Mouse (Mus musculus): ENCODE results near the gene Ino80.

Ino80 gene

DNA sequence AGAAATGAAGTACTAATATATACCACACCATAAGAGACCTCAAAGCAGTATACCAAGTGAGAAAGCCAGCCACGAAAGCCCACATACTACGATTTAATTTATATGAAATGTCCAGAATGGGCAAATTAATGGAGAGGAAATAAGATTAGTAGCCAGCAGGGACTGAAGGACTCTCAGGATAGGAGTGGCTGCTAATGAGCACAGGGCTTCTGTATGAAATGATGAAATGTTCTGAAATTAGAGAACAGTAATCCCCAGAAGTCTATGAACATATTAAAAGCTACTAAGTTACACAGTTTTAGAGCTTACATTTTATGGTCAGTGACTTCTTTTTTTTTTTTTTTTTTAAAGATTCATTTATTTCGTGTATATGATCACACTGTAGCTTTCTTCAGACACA, 22.9 kb downstream of the Ino80 start:
- DNase-seq (ENCODE audit: low spot score): no peak

DNA sequence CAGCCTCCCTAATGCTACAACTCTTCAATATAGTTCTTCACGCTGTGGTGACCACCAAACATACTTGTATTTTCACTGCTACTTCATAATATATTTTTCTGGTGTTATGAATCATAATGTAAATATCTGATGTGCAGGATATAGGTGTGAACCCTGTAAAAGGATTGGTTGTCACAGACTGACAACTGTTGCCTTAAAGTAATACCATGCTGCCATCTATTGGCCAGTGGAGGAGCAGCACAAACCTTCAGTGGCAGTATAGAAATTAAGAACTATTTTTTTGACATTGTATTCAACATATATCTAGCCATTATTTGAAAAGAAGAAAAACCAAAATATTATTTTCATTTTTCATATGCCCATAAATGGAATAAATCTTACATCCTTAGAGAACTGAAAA, 40.5 kb downstream of the Ino80 start:
- DNase-seq (ENCODE audit: low spot score): peak; percentile 73

DNA sequence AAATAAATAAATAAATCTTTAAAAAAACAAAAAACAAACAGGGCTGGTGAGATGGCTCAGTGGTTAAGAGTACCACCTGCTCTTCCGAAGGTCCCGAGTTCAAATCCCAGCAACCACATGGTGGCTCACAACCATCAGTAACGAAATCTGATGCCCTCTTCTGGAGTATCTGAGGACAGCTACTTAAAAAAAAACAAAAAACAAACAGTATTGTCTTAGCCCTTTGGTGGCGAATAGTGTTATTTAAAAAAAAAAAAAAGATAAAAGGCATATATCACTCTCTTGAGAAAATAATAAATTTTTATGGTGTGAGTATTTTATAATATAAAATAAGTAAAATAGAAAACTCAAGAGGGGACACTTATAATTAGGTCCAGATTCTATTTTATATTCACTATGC, 41.0 kb downstream of the Ino80 start:
- no peak for DNase-seq (ENCODE audit: low spot score)

DNA sequence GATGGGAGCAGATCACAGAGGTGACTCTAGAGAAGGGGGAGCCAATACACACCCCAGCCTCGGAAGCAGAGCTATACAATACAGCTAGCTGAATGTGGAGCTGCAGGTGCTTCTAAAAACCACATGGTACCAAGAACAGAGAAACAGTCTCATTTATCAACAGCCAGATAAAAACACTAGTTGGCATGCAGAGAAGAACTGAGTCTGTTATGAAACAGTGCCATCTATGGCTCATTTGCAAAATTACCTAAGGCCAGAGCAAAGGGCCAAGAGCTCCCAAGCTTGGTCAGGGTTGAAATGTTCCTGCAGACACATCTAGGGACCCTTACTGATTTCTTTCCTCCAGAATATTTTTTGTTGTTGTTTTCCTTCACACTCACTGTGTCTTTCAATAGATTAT, 63.7 kb downstream of the Ino80 start:
- peak; percentile 56 for DNase-seq (ENCODE audit: low spot score)

DNA sequence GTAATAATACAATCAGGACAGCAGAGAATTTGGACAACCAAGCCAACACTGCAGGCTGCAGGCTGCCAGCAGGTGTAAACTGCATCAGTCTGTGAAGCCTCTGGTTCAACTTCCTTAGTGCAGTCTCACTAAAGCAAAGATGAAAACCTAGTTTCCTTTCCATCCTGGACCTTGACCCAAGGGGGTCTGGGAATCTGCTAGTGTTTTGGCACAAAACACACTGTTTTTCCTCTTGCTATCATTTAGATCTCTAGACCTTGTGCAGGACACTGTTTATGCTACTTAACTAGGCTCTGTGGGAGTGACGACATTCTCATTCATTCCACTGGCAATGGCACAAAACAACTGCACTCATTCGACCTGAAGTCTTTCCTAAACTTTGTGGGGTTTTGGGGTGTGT, 65.8 kb downstream of the Ino80 start:
- no peak for DNase-seq (ENCODE audit: low spot score)

DNA sequence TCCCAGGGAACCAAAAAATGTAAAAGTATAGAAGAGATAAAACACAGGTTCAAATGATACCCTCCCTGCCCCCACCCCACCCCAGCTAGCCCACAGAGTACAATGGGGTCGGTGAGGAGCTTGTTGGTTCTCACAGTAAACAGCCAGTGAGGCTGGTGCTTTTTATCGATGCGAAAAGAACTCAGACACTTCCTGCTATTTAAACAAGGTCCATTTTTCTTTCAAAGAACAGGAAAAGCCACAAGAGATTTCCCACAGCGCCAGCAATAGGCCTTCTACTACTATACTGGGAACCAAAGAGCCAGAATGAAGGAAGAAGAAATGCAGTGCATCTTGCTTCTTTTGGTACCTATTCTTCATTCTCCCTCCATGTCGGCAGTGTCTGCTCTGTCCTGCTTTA, 66.5 kb downstream of the Ino80 start:
- DNase-seq (ENCODE audit: low spot score): no peak

DNA sequence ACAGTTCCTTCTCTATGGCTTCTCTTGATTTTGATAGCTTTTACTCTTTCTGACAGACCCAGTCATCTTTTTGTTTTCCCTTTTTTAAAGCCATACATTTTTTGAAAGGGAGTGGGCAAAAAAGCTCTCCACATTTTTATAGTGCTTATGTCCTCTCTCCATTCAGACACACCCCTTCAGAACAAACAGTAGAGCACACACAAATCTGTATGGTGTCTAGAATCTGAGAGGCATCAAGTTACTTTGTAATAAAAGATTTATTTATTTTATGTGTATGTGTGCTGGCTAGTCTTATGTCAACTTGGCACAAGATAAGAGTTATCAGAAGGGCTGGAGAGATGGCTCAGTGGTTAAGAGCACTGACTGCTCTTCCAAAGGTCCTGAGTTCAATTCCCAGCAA, 68.8 kb downstream of the Ino80 start:
- DNase-seq (ENCODE audit: low spot score): no peak

DNA sequence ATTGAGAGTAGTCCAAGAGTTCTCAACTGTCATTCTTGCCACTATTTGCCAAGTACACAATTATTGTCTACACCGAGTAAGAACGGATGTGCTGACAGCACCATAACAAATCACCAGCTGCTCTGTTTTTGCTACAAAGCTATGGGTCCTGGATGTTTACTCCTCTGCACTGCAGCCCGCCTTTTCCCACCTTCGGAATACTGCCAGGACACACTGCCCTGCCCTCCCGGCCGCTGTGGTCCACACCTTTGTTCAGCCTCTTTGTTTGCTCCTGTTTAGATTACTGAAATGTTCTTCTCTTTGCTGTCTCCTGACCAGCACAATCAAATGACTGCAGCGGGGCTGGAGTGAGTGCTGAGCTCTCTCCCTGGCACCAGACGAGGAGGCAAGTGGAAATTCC, 69.2 kb downstream of the Ino80 start:
- DNase-seq (ENCODE audit: low spot score): no peak

DNA sequence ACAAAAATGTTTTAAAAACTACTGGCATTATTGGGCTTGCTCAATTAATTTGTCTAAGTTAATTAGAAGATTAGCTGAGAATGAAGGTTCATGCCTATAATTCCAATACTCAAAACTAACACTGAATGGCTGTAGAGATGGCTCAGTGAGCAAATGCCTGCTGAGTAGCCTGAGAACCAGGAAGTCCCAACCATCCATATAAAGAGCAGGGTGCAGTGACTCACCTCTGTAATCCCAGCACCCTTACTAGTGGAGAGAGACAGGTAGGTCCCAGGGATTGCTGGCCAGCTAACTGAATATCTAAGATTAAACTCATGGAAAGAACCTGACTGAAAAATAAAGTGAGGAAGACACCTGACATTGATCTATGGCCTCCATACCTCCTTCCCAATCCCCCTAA, 78.2 kb downstream of the Ino80 start:
- DNase-seq (ENCODE audit: low spot score): no peak

DNA sequence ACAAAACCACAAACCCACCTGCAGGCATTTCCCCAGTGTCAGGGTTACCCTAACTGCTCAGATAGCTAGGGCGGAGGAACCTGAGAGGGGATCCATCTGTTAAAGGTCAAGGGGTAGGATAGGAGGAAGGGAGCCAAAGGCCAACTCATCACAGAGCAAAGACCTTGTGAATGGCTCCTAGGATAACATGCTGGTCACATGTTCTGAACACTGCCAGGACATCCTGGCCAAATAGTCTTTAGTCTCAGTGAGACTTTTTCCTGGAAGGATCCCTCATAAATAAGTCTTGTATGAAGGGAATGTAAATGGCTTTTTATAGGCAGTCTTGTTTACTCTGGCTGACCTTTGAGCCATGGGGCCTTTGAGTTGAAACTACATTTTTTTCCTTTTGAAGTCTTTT, 78.8 kb downstream of the Ino80 start:
- DNase-seq (ENCODE audit: low spot score): no peak

DNA sequence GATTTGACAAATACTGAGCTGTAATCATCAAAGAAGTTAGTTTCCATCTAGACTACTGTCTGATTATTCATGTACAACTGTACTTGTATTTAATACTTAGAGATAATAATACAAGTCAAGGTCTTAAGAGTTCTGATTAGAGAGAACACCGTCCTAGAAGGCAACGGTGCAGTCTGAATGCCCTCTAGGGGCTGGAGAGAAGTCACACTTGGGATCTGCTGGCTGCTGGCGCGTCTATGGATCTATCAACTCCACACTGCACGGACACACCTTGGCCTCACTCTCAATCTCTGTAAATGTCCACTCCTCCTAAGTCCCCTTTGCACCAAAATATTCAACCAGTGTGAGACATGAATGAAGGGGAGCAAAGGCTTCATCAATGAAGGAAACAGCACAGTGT, 79.2 kb downstream of the Ino80 start:
- no peak for DNase-seq (ENCODE audit: low spot score)

DNA sequence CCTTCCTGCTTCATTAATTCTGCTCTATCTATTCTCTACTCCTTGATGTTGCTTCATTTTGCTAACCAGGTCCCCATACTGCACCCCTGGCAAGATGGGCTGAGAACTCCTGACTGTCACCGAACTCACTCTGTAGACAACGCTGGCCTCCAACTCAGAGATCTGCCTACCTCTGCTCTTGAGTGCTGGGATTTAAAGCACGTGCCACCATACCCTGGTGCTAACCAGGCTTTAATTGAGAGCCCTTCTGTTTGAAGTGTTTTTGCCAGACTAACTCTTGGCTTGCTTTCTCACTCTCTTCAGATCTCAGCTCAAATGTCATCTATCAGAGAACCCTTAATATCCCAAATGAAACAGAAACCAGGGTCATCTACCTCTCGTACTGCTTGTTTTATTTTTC, 87.5 kb downstream of the Ino80 start:
- no peak for DNase-seq (ENCODE audit: low spot score)

DNA sequence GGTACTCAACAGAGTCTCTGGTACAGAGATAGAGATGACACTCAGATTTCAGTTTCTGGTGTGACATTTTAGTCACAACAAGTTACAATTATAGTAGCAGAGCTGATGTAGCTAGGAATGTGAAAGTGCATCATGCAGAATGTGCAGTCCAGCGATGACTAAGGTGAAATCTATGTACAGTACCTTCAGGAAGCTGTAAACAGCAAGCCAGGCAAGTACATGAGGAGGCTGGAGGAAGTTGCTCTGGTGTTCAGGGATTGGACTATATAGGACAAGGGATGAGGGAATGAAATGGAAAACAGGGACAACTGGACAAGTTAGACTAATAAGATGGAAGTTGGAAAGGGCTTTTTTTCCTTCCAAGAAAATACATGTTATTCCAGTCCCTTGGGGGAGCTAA, 89.2 kb downstream of the Ino80 start:
- no peak for DNase-seq (ENCODE audit: low spot score)

DNA sequence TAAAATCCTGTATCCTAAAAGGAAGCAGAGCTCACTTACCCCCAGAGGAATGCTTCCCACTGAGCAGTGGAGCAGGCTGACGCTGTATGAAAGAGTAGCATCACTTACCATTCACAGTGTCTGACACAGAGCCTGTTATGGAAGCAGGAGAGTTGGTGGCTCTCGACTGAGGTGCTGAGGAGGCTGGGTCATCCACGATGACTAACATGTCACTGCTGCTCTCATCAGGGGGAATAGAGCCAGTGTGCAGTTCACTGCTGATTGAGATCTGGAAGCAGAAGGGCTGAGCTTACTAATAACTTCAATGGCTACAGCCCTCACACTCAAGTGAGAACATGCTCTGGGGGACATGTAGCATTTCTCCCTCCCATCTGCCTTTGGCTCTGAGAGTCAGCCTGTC, 98.0 kb downstream of the Ino80 start:
- DNase-seq (ENCODE audit: low spot score): no peak

DNA sequence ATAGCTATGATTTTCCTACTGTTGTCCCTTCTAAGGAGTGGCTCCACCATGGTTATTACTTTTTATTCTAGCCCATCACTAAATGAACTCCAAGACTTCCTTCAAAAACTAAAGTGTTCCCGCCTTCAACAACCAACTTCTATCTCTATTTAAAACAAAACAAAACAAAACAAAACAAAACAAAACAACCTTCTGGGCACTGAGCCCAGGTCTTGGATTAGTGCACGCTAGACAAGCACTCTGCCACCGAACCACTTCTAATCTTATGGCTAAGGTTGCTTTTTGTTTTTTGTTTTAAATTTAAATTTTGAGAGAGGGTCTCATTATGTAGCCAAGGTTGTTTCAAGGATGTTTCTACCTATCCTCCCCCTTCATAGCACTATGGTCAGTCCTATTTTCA, 99.7 kb downstream of the Ino80 start:
- no peak for DNase-seq (ENCODE audit: low spot score)

DNA sequence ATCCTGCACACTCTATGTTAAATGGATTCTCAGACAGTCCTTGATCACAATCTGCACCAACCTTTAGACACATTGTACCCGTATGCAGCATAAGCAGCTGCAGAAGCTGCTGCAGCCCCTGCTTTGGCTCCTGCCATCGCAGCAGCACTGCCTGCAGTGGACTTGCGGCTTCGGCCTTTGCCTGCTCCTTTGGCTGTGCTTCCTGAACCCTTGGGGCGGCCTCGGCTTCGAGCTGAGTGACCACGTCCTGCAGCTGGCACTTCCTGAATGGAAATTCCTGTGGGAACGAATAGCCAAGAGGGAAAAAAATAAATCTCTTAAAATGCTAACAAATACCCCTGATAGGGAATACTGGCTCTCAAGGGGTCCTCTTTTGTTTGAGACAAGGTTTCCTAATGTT, 100.2 kb downstream of the Ino80 start:
- DNase-seq (ENCODE audit: low spot score): no peak

DNA sequence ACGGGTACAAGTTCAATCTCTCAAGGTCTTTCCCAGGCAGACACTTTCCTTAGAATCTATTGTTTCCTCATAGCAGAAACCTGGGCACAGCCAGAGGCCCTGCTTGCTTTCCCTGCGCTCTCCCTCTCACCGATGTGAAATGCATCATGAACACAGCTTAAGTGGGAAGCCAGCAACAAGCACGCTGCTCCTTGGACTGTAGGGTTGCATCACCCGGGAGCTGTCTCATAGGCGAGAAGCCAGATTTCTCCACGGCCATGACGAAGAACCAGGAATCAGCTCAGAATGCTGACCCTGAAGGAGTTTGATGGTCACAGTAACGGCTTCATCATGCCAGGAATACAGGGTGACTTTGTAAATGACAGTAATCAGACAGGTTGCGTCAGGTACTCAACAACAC, 107.4 kb downstream of the Ino80 start:
- no peak for DNase-seq (ENCODE audit: low spot score)

DNA sequence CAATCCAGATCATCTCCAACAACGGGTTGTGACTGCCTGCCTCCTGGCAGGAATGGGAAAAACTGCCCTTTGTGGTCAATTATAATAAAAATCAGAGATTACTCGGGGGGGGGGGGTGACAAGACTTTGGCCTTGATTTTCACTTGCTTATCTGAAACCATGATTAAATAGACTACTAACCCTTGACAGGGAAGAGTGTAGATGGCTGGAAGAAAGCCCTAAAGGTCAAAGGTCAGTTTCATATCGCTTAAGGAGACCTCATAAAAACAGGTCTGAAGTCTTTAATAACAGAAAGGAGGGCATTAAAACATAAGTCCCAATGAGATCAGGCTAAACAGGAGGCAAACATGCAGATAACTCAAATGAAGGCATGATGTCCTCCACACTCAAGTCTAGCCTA, 110.1 kb downstream of the Ino80 start:
- no peak for DNase-seq (ENCODE audit: low spot score)

DNA sequence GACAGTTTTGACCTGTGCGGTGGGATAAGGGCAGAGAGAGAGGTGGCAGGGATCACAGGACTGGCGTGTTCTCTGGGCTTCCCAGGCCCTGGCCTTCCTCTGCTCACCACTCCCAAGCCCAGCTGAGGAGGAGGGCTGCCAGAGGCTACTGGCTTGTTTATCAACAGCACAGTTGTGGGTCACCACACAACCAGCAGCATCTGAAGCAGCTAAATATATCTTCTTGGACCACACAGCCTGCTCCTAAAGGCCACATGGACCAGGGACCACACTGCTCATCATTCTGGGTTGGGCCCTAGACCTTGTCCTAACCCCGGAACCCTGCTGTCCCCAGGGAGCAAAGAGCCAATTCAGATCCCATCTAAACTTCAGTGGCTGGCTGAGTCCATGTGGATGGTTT, 112.5 kb downstream of the Ino80 start:
- no peak for DNase-seq (ENCODE audit: low spot score)

DNA sequence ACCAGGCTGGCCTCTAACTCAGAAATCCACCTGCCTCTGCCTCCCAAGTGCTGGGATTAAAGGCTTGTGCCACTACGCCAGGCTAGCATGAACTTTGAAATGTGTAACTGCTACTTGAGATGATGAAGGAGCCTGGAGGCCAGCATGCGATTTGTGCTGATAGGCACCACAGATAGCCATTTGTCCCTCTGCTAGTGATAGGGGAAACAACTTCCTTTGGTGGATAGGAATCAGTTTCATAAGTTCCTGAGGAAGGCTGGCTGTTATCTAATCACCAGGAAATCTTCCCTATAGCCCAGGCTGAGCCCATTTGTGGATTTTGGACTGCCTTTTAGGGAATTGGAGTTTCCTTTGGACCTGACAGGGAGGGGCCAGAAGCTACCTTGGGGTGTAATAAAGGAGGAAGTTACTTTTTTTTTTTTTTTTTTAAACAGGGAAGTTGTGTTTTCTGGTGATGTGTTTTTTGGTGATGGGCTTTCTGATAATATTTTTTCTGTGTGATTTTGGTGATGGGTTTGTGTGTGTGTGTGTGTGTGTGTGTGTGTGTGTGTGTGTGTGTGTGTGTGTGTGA, 117.7 kb downstream of the Ino80 start:
- no peak for DNase-seq (ENCODE audit: low spot score)

DNA sequence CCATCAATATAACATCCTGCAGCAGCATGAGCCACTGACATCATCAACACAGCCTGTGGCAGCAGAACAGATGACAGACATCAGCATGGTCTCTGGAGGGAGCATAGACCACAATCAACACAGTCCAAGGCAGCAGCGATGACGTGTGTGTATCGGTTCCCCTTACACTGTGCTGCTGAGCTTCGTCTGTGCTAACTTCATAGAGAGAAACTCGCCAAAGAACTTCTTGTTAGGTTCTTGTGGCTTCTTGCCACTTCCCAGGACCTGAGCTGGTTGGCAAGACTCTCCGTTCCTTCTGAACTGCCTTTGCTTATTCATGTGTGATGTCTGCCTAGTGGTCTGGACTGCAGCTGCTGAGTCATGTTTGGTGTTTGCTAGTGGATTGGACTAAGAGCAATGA, 119.2 kb downstream of the Ino80 start:
- DNase-seq (ENCODE audit: low spot score): no peak

DNA sequence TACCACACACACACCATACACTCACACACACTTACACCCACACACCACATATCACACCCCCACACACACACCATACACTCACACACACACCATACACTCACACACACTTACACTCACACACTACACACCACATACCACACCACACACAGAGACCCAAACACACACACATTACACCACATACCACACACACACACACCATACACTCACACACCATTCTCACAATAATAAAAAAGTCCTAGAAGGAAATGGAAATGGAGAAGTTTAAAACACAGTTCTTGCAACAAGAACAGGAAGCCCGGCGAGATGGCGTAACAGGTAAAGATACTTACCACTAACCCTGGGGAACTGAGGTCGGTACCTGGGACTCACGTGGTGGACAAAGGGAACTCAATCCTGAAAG, 120.7 kb downstream of the Ino80 start:
- no peak for DNase-seq (ENCODE audit: low spot score)

DNA sequence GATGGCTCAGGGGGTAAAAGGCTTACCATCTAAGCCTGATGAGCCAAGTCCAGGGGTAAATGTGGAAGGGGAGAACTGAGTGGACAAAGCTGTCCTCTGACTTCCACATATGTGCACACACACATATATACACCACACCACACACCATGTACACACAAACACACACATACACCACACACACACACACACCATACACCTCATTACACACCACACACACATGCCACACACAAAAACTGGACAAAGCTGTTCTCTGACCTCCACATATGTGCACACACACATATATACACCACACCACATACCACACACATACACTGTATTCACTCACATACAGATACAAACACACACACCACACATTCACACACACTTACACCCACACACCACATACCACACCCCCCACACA, 121.2 kb downstream of the Ino80 start:
- no peak for DNase-seq (ENCODE audit: low spot score)

DNA sequence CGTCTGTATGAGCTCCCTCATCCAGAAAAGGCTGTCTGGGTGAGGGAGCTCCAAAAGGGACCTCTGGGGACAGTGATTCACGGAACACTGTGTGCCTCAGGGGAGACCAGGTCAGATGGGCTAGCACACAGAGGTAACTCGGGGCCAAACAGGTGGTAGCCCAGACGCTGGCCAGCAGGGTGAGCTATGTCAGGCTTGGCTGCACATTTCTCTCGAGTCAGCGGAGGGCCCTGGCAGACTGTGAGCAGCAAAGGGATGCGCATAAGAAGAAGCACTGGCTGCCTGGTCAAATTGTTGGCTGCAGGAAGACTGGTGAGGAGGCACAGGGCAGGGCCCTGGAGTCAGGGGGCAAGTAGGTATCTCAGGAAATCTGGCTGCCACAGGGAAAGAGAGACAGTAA, 121.8 kb downstream of the Ino80 start:
- peak; percentile 8 for DNase-seq (ENCODE audit: low spot score)

DNA sequence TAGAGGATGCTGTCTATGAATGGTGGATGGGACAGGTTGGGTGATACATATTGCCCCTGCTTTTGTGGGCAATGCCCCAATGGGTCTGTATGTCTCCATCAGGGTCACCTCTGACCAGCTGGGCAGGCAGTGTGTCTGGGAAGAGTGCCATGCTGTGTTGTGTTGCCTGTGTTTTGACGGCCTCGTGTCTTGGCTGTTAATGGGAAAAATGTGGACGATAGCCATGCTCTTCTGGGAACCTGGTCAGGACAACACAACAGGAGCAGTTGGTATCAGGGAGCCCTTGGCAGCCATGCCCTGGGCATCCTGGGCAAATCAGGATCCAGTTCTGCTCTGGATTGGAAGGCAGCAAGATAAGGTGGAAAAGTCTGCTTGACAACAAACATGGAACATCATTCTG, 122.4 kb downstream of the Ino80 start:
- DNase-seq (ENCODE audit: low spot score): no peak
